Mouse (Mus musculus) pancreas, adult 10 weeks (tissue): Measurements from ENCODE around the gene Mfsd2b. TPM values are rescaled to one million over a fixed set of nuclear protein-coding genes. Genes with fewer than 3 reads are reported as not detected.

Experiments used
- polyA plus RNA-seq: library from polyadenylated mRNA; stranded (reverse); fragments of 350-450 nt; fragmentation: Illumina TruSeq; extraction: RNeasy Lipid Tissue Mini Kit (QIAGEN cat#74804); gene quantifications from one replicate; pipeline ENCODE4 v1.2.3, GENCODE M21; 2015; ENCODE audit warnings: low read depth, low replicate concordance; ENCODE audit not compliant: insufficient read depth

Gene Mfsd2b
- 1.1 TPM for polyA plus RNA-seq

DNA sequence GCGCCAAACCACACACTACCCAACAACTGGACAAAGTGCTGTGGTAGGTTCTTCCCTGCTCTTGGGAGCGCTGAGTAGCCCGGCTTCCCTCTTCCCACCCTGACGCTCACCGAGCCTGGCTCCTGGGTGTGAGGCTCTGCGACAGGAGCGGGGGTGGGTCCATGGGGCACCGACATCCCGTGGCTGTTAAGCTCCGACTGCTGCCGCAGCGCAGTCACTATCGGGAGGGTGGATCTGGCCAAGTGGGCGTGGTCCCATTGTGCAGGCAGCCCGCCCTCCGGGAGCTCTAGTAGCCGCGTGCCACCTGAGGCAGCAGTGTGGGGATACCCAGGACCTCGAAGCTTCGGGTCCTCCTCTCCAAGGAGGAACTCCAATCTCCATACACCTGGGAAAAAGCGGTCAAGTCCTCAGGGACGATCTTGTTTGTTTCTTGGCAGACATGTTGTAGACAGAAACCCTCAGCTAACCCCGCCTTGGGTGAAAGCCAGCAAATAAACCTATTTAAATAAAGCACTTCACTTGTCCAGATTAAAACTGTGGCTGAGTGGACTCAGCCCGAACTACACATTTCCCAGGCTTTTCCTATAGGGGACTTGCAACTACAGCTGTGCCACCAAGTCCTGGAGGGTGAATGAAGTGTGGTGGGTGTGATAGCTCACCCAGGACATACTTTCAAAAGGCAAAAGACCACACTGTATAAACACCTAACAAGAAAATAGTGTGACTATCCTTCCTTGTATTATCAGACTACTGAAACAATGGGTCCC lies at the start of gene Mfsd2b:
Gene Mfsd2b, minus strand, starts transcription at position 199 of the 767 bp plus-strand sequence.

GRCm38 (mm10) chr12:4916994-4917804 lies 43.0 kb upstream of the Mfsd2b start, which contains the start of gene Atad2b:
Atad2b (plus strand) TSS chr12:4917353.

DNA sequence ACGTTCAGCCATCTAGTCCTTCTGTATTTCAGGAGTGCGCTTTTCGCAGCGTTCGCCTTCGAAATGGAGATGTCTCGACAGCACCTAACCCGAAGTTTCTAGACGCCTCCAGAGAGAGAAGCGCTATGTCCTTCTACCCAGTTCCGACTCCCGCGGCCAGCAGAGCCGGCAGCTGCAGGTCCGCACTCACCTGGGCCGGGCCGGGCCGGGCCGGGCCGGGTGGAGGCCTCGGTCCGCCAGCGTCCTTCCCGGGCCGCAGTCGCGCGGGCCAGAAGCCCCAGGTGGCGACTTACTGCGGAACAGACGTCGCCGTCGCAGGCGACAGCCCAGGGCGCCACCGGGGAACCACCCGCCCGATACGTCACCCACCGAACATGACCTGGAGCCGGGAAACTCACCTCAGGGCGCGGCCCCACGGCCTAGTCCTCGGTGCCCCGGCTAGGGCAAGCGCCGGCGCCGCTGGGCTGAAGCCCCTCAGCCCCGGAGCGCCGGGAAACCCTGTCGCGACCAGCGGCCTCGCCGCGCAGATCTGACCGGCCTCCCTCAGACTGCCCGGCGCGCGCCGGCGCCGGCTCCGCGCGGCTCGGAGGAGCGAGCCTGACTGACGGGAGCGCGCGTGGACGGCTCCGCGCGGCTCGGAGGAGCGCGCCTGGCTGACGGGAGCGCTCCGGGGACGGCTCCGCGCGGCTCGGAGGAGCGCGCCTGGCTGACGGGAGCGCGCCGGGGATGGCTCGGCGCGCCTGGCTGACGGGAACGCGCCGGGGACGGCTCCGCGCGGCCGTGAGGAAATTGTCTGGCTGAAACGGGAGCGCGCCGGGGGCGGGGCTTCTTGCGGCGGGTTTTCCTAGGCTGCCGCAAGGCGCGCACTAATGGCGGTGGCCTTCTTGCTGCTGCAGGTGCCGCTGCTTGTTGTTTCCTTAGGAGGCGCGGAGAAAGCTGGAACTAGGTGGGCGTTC lies 33.1 kb upstream of the Mfsd2b start, which contains the start of gene Ubxn2a:
Gene Ubxn2a, minus strand, starts transcription at position 755 of the 956 bp plus-strand sequence.

DNA sequence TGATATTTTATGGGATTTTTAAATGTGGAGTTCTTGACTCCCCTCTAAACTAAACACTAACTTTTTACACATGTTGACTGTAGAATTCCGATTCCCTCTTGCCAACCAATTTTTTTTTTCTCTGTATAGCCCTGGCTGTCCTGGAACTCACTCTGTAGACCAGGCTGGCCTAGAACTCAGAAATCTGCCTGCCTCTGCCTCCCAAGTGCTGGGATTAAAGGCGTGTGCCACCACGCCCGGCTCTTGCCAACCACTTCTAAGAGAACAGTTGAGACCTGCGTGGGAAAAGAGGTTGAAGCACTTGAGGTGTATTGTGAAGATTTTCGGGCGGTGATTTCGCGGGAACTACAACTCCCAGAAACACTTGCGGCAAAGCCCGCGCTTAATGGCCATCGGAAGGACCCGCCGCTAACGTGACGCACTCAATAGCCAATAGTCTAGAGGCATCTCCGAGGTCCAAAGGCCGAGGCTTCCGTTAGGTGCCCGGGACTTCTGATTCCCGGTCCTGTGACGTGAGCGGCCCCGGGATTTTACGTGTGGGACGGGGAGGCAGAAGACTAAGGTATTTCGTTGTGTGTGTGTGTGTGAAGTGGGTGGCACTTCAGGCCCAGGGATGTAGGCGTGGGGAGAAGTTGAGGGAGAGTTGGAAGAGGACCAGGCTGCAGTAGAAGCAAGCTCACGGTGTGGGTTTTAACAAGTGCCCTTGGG lies 31.1 kb downstream of the Mfsd2b start, which contains the start of gene Wdcp:
Gene Wdcp, plus strand, starts transcription at position 414 of the 708 bp plus-strand sequence.

GRCm38 (mm10) chr12:4841392-4841887 lies 32.7 kb downstream of the Mfsd2b start, which contains the start of gene Fkbp1b:
Fkbp1b (minus strand) TSS chr12:4841591.

DNA sequence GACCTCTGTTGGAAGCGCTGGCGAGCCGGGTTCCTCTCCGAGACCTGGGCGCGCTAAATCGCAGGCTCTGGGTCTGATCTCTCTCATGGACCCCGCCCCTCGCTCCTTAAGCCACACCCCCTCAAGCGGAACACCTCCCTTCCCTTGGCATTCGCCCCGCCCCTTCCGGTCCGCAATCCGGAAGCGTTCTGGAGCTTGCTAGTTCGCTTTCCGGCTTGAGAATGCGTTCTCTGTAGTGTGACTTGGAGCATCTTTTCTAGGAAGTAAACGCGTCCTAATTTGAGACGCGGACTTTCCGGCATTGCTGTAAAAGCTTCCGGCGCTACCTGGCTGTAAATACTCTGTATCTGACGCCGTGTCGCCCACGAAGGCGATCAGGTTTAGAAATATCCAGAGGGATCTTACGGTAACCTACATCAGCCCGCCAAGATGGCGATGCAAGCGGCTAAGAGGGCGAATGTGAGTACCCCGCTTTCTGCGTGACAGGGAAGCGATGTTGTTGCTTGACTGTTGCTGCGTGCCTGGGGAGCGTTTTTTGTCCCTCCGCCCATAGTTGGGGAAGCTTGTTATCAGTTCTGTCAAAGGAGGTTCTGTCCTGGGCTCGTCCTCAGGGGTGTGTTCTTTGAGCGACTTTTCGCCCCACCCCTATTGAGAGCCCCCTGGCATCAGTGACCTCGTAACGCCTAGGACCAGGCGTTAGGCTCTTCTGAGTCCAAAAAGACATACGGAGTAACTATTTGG lies 56.6 kb downstream of the Mfsd2b start, which contains the start of gene Sf3b6:
Gene Sf3b6, plus strand, starts transcription at position 184 of the 741 bp plus-strand sequence.

Other genes with a start within 250 kb of the Mfsd2b start
- gene Fam228a, start 135.9 kb downstream of the Mfsd2b start, polyA plus RNA-seq, result not detected
- gene Pfn4, start 105.3 kb downstream of the Mfsd2b start, polyA plus RNA-seq, result not detected
- gene Fam228b, start 105.1 kb downstream of the Mfsd2b start, polyA plus RNA-seq, result not detected
- gene Sf3b6, start 56.8 kb downstream of the Mfsd2b start, polyA plus RNA-seq, result 23.1 TPM
- 9.2 TPM for gene Fkbp1b, start 32.8 kb downstream of the Mfsd2b start, polyA plus RNA-seq
- 2.9 TPM for gene Wdcp, start 31.1 kb downstream of the Mfsd2b start, polyA plus RNA-seq
- gene Ubxn2a, start 33.3 kb upstream of the Mfsd2b start, polyA plus RNA-seq, result 5.9 TPM
- gene Atad2b, start 43.0 kb upstream of the Mfsd2b start, polyA plus RNA-seq, result 2.1 TPM